Mouse (Mus musculus): ENCODE measurements around the gene Smarcc2. TPM values are rescaled to one million over a fixed set of nuclear protein-coding genes. Genes with fewer than 3 reads are reported as not detected.
"Not testable (repeated sequence)": the region's sequence is repeated elsewhere in the genome, so short reads cannot be mapped to it uniquely, and the experiment has no call there.

The Smarcc2 gene
- polyA plus RNA-seq, 1 experiment from 2014 or later, result 85.9 TPM

- Histone ChIP-seq H3K4me3 (peak overlapping the region; percentile 11; the same call in 1 of the 2 replicates), H3K4me1 (peaks cover 28% of the 10 kb centered on the region), H3K9me3 (no peaks in the 10 kb centered on the region), H3K36me3 (replicated peaks) (peaks cover 76% of the 10 kb centered on the region), H3K27me3 (replicated peaks; ENCODE audit: low read depth, poor library complexity, severe bottlenecking) (no peaks in the 10 kb centered on the region), H3K27ac (replicated peaks) (no peak overlapping the region)
- 69% methylated on average over 4 of the region's 4 CpGs for WGBS
- DNase-seq (ENCODE audit: low spot score), result no peak
Measured at GRCm38 (mm10) chr10:128489785-128490184, 30.7 kb downstream of the Smarcc2 start.

- Histone ChIP-seq H3K4me1 (peaks cover 32% of the 10 kb centered on the region), H3K27me3 (replicated peaks; ENCODE audit: low read depth, poor library complexity, severe bottlenecking) (no peaks in the 10 kb centered on the region), H3K4me3 (peak overlapping the region; percentile 11; the same call in 1 of the 2 replicates), H3K9me3 (no peaks in the 10 kb centered on the region), H3K36me3 (replicated peaks) (peaks cover 73% of the 10 kb centered on the region), H3K27ac (replicated peaks) (no peak overlapping the region; the same call in 1 of the 2 replicates)
- WGBS, result 78% methylated on average over 5 of the region's 5 CpGs
- DNase-seq (ENCODE audit: low spot score), result no peak
Measured at GRCm38 (mm10) chr10:128490232-128490631, 31.2 kb downstream of the Smarcc2 start.

GRCm38 (mm10) chr10:128490912-128491311 is 31.9 kb downstream of the Smarcc2 start:
- Histone ChIP-seq H3K27me3 (replicated peaks; ENCODE audit: low read depth, poor library complexity, severe bottlenecking) (no peaks in the 10 kb centered on the region), H3K36me3 (replicated peaks) (peaks cover 66% of the 10 kb centered on the region), H3K27ac (replicated peaks) (no peak overlapping the region), H3K4me3 (peak overlapping the region; percentile 88), H3K4me1 (peaks cover 34% of the 10 kb centered on the region), H3K9me3 (no peaks in the 10 kb centered on the region)
- DNase-seq (ENCODE audit: low spot score), result no peak
- WGBS, result 73% methylated on average over 5 of the region's 5 CpGs

- no peaks in the 10 kb centered on the region for H3K9me3 ChIP-seq
- DNase-seq (ENCODE audit: low spot score), result no peak
- H3K4me3 ChIP-seq, result peak overlapping the region; percentile 88
- H3K27ac ChIP-seq (replicated peaks), result 0 out of 2 replicates have a peak overlapping the region, but pooled peaks have one; percentile 0
- H3K36me3 ChIP-seq (replicated peaks), result peaks cover 60% of the 10 kb centered on the region
- H3K27me3 ChIP-seq (replicated peaks; ENCODE audit: low read depth, poor library complexity, severe bottlenecking), result peaks cover 5% of the 10 kb centered on the region
- H3K4me1 ChIP-seq, result peaks cover 40% of the 10 kb centered on the region
- 73% methylated on average over 6 of the region's 6 CpGs for WGBS
Measured at GRCm38 (mm10) chr10:128491495-128491894, 32.4 kb downstream of the Smarcc2 start.

- Histone ChIP-seq H3K4me1 (peaks cover 46% of the 10 kb centered on the region), H3K27ac (replicated peaks) (peak overlapping the region; percentile 93; the same call in 1 of the 2 replicates), H3K4me3 (peak overlapping the region; percentile 88), H3K27me3 (replicated peaks; ENCODE audit: low read depth, poor library complexity, severe bottlenecking) (peaks cover 10% of the 10 kb centered on the region), H3K36me3 (replicated peaks) (peaks cover 55% of the 10 kb centered on the region)
- not testable (repeated sequence) for H3K9me3 ChIP-seq; DNase-seq (ENCODE audit: low spot score)
- 76% methylated on average over 8 of the region's 8 CpGs for WGBS
Measured at GRCm38 (mm10) chr10:128492051-128492450, 33.0 kb downstream of the Smarcc2 start.

- WGBS, result 35% methylated on average over 12 of the region's 12 CpGs
- H3K9me3 ChIP-seq, result no peaks in the 10 kb centered on the region
- peak overlapping the region; percentile 93 for H3K27ac ChIP-seq (replicated peaks)
- H3K4me1 ChIP-seq, result peaks cover 53% of the 10 kb centered on the region
- DNase-seq (ENCODE audit: low spot score), result peak; percentile 72
- H3K36me3 ChIP-seq (replicated peaks), result peaks cover 48% of the 10 kb centered on the region
- peak overlapping the region; percentile 88 for H3K4me3 ChIP-seq
- H3K27me3 ChIP-seq (replicated peaks; ENCODE audit: low read depth, poor library complexity, severe bottlenecking), result peaks cover 14% of the 10 kb centered on the region
Measured at GRCm38 (mm10) chr10:128492633-128493311, 33.7 kb downstream of the Smarcc2 start.

GRCm38 (mm10) chr10:128493319-128493694 is 34.3 kb downstream of the Smarcc2 start:
- WGBS, result under 1% methylated on average over 12 of the region's 12 CpGs
- Histone ChIP-seq H3K27me3 (replicated peaks; ENCODE audit: low read depth, poor library complexity, severe bottlenecking) (peaks cover 14% of the 10 kb centered on the region), H3K4me3 (peak overlapping the region; percentile 88), H3K27ac (replicated peaks) (peak overlapping the region; percentile 93), H3K9me3 (no peaks in the 10 kb centered on the region), H3K4me1 (peaks cover 57% of the 10 kb centered on the region), H3K36me3 (replicated peaks) (peaks cover 42% of the 10 kb centered on the region)
- no peak for DNase-seq (ENCODE audit: low spot score)

- H3K27ac ChIP-seq (replicated peaks), result peak within 1 kb of the TSS; percentile 93
- peak; percentile 98 for DNase-seq (ENCODE audit: low spot score)
- H3K4me1 ChIP-seq, result peaks cover 61% of the 10 kb centered on the region
- H3K36me3 ChIP-seq (replicated peaks), result peaks cover 36% of the 10 kb centered on the region
- under 1% methylated on average over 45 of the region's 45 CpGs for WGBS
- peak within 1 kb of the TSS; percentile 88 for H3K4me3 ChIP-seq
- H3K27me3 ChIP-seq (replicated peaks; ENCODE audit: low read depth, poor library complexity, severe bottlenecking), result peaks cover 14% of the 10 kb centered on the region
- H3K9me3 ChIP-seq, result no peaks in the 10 kb centered on the region
Measured at GRCm38 (mm10) chr10:128493695-128494666, 34.9 kb downstream of the Smarcc2 start, which contains the start of gene Myl6. Gene Myl6, minus strand, starts transcription at chr10:128494145.

- H3K9me3 ChIP-seq, result no peaks in the 10 kb centered on the region
- WGBS, result 59% methylated on average over 11 of the region's 11 CpGs
- H3K36me3 ChIP-seq (replicated peaks), result peaks cover 28% of the 10 kb centered on the region
- peak overlapping the region; percentile 88 for H3K4me3 ChIP-seq
- peaks cover 14% of the 10 kb centered on the region for H3K27me3 ChIP-seq (replicated peaks; ENCODE audit: low read depth, poor library complexity, severe bottlenecking)
- DNase-seq (ENCODE audit: low spot score), result no peak
- H3K27ac ChIP-seq (replicated peaks), result peak overlapping the region; percentile 93
- H3K4me1 ChIP-seq, result peaks cover 68% of the 10 kb centered on the region
Measured at GRCm38 (mm10) chr10:128494667-128495245, 35.7 kb downstream of the Smarcc2 start.

GRCm38 (mm10) chr10:128495270-128495669 is 36.2 kb downstream of the Smarcc2 start:
- Histone ChIP-seq H3K9me3 (no peaks in the 10 kb centered on the region), H3K4me1 (peaks cover 68% of the 10 kb centered on the region), H3K36me3 (replicated peaks) (peaks cover 23% of the 10 kb centered on the region), H3K27ac (replicated peaks) (0 out of 2 replicates have a peak overlapping the region, but pooled peaks have one; percentile 93), H3K4me3 (peak overlapping the region; percentile 88), H3K27me3 (replicated peaks; ENCODE audit: low read depth, poor library complexity, severe bottlenecking) (peaks cover 14% of the 10 kb centered on the region)
- 79% methylated on average over 2 of the region's 2 CpGs for WGBS
- no peak for DNase-seq (ENCODE audit: low spot score)

- Histone ChIP-seq H3K4me1 (peaks cover 68% of the 10 kb centered on the region), H3K27me3 (replicated peaks; ENCODE audit: low read depth, poor library complexity, severe bottlenecking) (peaks cover 14% of the 10 kb centered on the region), H3K9me3 (no peaks in the 10 kb centered on the region), H3K27ac (replicated peaks) (no peak overlapping the region), H3K4me3 (0 out of 2 replicates have a peak overlapping the region, but pooled peaks have one; percentile 32), H3K36me3 (replicated peaks) (peaks cover 16% of the 10 kb centered on the region)
- 80% methylated on average over 4 of the region's 4 CpGs for WGBS
- no peak for DNase-seq (ENCODE audit: low spot score)
Measured at GRCm38 (mm10) chr10:128495903-128496302, 36.9 kb downstream of the Smarcc2 start.

- Histone ChIP-seq H3K4me3 (peak overlapping the region; percentile 32; the same call in 1 of the 2 replicates), H3K27ac (replicated peaks) (no peak overlapping the region), H3K9me3 (no peaks in the 10 kb centered on the region), H3K36me3 (replicated peaks) (peaks cover 10% of the 10 kb centered on the region), H3K27me3 (replicated peaks; ENCODE audit: low read depth, poor library complexity, severe bottlenecking) (peaks cover 14% of the 10 kb centered on the region), H3K4me1 (peaks cover 61% of the 10 kb centered on the region)
- 33% methylated on average over 6 of the region's 6 CpGs for WGBS
- DNase-seq (ENCODE audit: low spot score), result no peak
Measured at GRCm38 (mm10) chr10:128496509-128497077, 37.5 kb downstream of the Smarcc2 start.
